Mouse (Mus musculus): ENCODE measurements at regions not wholly inside any gene's neighbourhood (a gene's known extent, or its start where the extent isn't known, plus 50 kb on each side); places are given as distances from the start of the nearest gene placed in this dataset.

- WGBS, result 84% methylated on average over 8 of the region's 8 CpGs
- H3K36me3 ChIP-seq, result no peaks in the 10 kb centered on the region
- H3K9me3 ChIP-seq, result no peaks in the 10 kb centered on the region
- no peaks in the 10 kb centered on the region for H3K27me3 ChIP-seq
- H3K27ac ChIP-seq, result no peak overlapping the region
- H3K4me3 ChIP-seq, result no peak overlapping the region
- ATAC-seq (ENCODE audit: insufficient number of reproducible peaks, low FRiP score, low TSS enrichment, low read depth), result no peak
- no peak overlapping the region for H3K4me2 ChIP-seq
- H3K4me1 ChIP-seq, result no peaks in the 10 kb centered on the region
- no peak overlapping the region for H3K9ac ChIP-seq
These were observed 237.8 kb upstream of the Tle4 start for GRCm38 (mm10) chr19:14835629-14836028.

- Histone ChIP-seq H3K36me3 (no peaks in the 10 kb centered on the region), H3K27ac (no peak overlapping the region), H3K4me2 (no peak overlapping the region), H3K4me1 (no peaks in the 10 kb centered on the region), H3K9ac (no peak overlapping the region), H3K9me3 (no peaks in the 10 kb centered on the region), H3K27me3 (no peaks in the 10 kb centered on the region), H3K4me3 (no peak overlapping the region)
- WGBS, result 79% methylated on average over 3 of the region's 3 CpGs
- ATAC-seq (ENCODE audit: insufficient number of reproducible peaks, low FRiP score, low TSS enrichment, low read depth), result no peak
These were observed 218.5 kb upstream of the Tle4 start for GRCm38 (mm10) chr19:14816354-14816753.

DNA sequence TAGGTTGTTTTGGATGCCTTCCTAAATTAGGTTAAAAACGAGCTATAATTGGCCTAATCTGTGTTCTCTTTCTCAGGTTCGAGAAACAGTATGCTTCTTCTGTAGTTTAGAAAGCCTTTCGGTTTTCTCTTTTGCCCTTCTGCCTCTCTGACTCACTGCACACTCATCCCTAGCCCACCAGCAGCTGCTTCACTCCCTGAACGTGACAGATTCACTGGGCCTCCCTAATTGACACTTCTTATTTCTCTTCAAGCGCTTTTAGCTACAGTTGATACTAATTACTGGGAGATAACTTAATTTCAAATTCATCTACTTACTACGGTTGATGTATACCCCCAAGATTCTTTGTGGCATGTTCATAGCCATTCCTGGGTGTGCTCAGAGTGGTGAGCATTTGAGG is 208.9 kb upstream of the Tle4 start:
- H3K4me3 ChIP-seq, result no peak overlapping the region
- no peak overlapping the region for H3K9ac ChIP-seq
- H3K4me1 ChIP-seq, result no peaks in the 10 kb centered on the region
- H3K27ac ChIP-seq, result no peak overlapping the region
- no peaks in the 10 kb centered on the region for H3K27me3 ChIP-seq
- no peak overlapping the region for H3K4me2 ChIP-seq
- H3K36me3 ChIP-seq, result no peaks in the 10 kb centered on the region
- ATAC-seq (ENCODE audit: insufficient number of reproducible peaks, low FRiP score, low TSS enrichment, low read depth), result no peak
- no peaks in the 10 kb centered on the region for H3K9me3 ChIP-seq
- 64% methylated on average over 6 of the region's 6 CpGs for WGBS

- H3K36me3 ChIP-seq, result no peaks in the 10 kb centered on the region
- no peak overlapping the region for H3K27ac ChIP-seq
- no peak overlapping the region for H3K4me2 ChIP-seq
- H3K9ac ChIP-seq, result no peak overlapping the region
- H3K27me3 ChIP-seq, result no peaks in the 10 kb centered on the region
- no peak overlapping the region for H3K4me3 ChIP-seq
- no peaks in the 10 kb centered on the region for H3K4me1 ChIP-seq
- WGBS, result 27% methylated on average over 5 of the region's 5 CpGs
- ATAC-seq (ENCODE audit: insufficient number of reproducible peaks, low FRiP score, low TSS enrichment, low read depth), result no peak
- no peaks in the 10 kb centered on the region for H3K9me3 ChIP-seq
These were observed 205.2 kb upstream of the Tle4 start for GRCm38 (mm10) chr19:14802909-14803650.

GRCm38 (mm10) chr19:14801669-14802068 is 203.8 kb upstream of the Tle4 start:
- Histone ChIP-seq H3K27me3 (no peaks in the 10 kb centered on the region), H3K4me3 (no peak overlapping the region), H3K4me1 (no peaks in the 10 kb centered on the region), H3K36me3 (no peaks in the 10 kb centered on the region), H3K4me2 (no peak overlapping the region), H3K27ac (no peak overlapping the region), H3K9ac (no peak overlapping the region), H3K9me3 (no peaks in the 10 kb centered on the region)
- no peak for ATAC-seq (ENCODE audit: insufficient number of reproducible peaks, low FRiP score, low TSS enrichment, low read depth)
- 81% methylated on average over 8 of the region's 8 CpGs for WGBS

GRCm38 (mm10) chr19:14799002-14799401 is 201.2 kb upstream of the Tle4 start:
- ATAC-seq (ENCODE audit: insufficient number of reproducible peaks, low FRiP score, low TSS enrichment, low read depth), result no peak
- H3K4me2 ChIP-seq, result no peak overlapping the region
- no peaks in the 10 kb centered on the region for H3K4me1 ChIP-seq
- no peak overlapping the region for H3K9ac ChIP-seq
- H3K9me3 ChIP-seq, result no peaks in the 10 kb centered on the region
- H3K27ac ChIP-seq, result no peak overlapping the region
- H3K27me3 ChIP-seq, result no peaks in the 10 kb centered on the region
- no peaks in the 10 kb centered on the region for H3K36me3 ChIP-seq
- H3K4me3 ChIP-seq, result no peak overlapping the region
- 82% methylated on average over 6 of the region's 6 CpGs for WGBS

GRCm38 (mm10) chr19:14798417-14798816 is 200.6 kb upstream of the Tle4 start:
- Histone ChIP-seq H3K27me3 (no peaks in the 10 kb centered on the region), H3K9me3 (no peaks in the 10 kb centered on the region), H3K4me3 (no peak overlapping the region), H3K4me1 (no peaks in the 10 kb centered on the region), H3K27ac (no peak overlapping the region), H3K4me2 (no peak overlapping the region), H3K9ac (no peak overlapping the region), H3K36me3 (no peaks in the 10 kb centered on the region)
- 90% methylated on average over 7 of the region's 7 CpGs for WGBS
- no peak for ATAC-seq (ENCODE audit: insufficient number of reproducible peaks, low FRiP score, low TSS enrichment, low read depth)

DNA sequence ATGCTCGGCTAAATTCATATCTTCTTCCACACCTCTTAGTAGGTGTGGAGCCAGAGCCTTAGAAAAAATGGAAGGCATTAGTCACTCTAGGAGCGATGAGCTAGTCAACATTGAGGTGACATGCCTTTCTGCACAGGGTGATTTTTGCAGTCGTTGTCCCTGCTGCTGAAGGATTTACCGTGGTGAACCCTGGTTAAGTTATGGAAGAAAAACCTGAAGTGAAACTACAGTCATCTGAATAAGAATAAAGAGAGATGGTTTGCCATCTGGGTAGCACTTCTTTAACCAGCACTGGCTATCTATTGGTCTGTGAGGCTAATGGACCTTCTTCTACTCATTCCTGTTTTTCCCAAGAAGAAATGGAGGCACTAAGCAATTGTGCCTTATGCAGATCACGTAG is 198.1 kb upstream of the Tle4 start:
- H3K4me3 ChIP-seq, result no peak overlapping the region
- H3K9me3 ChIP-seq, result no peaks in the 10 kb centered on the region
- H3K4me2 ChIP-seq, result no peak overlapping the region
- WGBS, result 75% methylated on average over 5 of the region's 5 CpGs
- no peak overlapping the region for H3K9ac ChIP-seq
- no peak overlapping the region for H3K27ac ChIP-seq
- H3K4me1 ChIP-seq, result no peaks in the 10 kb centered on the region
- no peaks in the 10 kb centered on the region for H3K27me3 ChIP-seq
- no peak for ATAC-seq (ENCODE audit: insufficient number of reproducible peaks, low FRiP score, low TSS enrichment, low read depth)
- H3K36me3 ChIP-seq, result no peaks in the 10 kb centered on the region

DNA sequence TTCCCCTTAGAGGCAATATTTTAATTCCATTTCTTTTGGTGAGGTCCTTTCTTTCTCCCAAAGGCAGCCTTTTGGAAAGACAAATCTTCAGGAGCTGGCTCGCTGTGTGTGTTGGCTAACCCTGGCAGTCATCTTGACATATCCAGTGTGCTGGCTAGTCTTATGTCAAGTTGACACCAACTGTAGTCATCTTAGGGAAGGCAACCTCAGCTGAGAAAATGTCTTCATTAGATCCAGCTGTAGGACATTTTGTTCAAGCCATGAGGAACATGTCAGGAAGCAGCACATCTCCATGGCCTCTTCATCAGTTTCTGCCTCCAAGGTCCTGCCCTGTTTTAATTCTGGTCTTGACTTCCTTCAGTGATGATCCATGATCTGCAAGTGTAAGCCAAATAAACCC is 192.1 kb upstream of the Tle4 start:
- H3K27me3 ChIP-seq, result no peaks in the 10 kb centered on the region
- H3K9ac ChIP-seq, result no peak overlapping the region
- ATAC-seq (ENCODE audit: insufficient number of reproducible peaks, low FRiP score, low TSS enrichment, low read depth), result no peak
- WGBS, result 94% methylated on average over 1 of the region's 1 CpGs
- no peaks in the 10 kb centered on the region for H3K36me3 ChIP-seq
- no peak overlapping the region for H3K4me3 ChIP-seq
- no peaks in the 10 kb centered on the region for H3K9me3 ChIP-seq
- H3K27ac ChIP-seq, result no peak overlapping the region
- H3K4me2 ChIP-seq, result no peak overlapping the region
- no peaks in the 10 kb centered on the region for H3K4me1 ChIP-seq

GRCm38 (mm10) chr19:14788630-14789029 is 190.8 kb upstream of the Tle4 start:
- H3K4me3 ChIP-seq, result no peak overlapping the region
- H3K36me3 ChIP-seq, result no peaks in the 10 kb centered on the region
- no peak overlapping the region for H3K9ac ChIP-seq
- WGBS, result 72% methylated on average over 4 of the region's 4 CpGs
- no peaks in the 10 kb centered on the region for H3K27me3 ChIP-seq
- ATAC-seq (ENCODE audit: insufficient number of reproducible peaks, low FRiP score, low TSS enrichment, low read depth), result no peak
- no peak overlapping the region for H3K27ac ChIP-seq
- no peaks in the 10 kb centered on the region for H3K9me3 ChIP-seq
- no peak overlapping the region for H3K4me2 ChIP-seq
- H3K4me1 ChIP-seq, result no peaks in the 10 kb centered on the region

DNA sequence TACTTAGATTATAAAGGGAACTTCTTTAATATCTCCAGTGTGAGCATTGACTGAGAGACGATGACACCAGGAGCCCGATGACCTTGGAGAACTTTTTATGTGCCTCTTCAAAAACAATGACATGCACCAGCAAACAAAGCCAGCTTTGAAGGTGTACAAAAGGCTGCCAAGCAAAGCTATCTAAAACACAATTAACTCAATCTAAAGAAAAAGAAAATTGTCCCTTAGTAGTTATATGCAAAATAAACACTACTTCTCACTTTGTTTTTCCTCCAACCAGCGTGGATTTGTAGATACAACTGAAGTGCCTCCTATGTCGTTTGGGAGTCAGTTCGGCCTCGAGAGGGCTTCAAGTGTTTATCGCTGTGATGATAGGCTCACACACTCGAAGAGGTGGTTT is 189.0 kb upstream of the Tle4 start:
- H3K27me3 ChIP-seq, result no peaks in the 10 kb centered on the region
- no peak overlapping the region for H3K27ac ChIP-seq
- H3K36me3 ChIP-seq, result no peaks in the 10 kb centered on the region
- H3K4me2 ChIP-seq, result no peak overlapping the region
- H3K9me3 ChIP-seq, result no peaks in the 10 kb centered on the region
- 76% methylated on average over 8 of the region's 8 CpGs for WGBS
- no peak overlapping the region for H3K9ac ChIP-seq
- no peaks in the 10 kb centered on the region for H3K4me1 ChIP-seq
- no peak overlapping the region for H3K4me3 ChIP-seq
- no peak for ATAC-seq (ENCODE audit: insufficient number of reproducible peaks, low FRiP score, low TSS enrichment, low read depth)

DNA sequence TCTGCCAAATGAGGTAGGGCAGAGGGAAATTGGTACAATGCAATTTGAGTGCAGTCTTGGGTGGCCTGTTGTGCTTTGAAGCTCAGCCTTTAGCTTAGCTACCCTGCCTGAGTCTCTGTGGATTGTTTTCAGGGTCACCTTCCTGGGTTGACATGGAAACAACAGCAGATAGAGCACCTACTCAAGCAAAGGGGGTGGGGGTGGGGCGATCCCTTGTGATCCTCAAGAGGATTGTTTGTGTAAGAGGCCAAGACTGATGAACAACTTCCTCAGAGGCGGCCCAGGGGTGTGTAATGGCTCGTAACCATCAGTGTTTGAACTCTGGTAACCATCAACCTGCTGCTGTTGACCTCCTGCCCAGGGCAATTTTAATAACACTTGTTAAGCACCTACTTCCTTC is 187.8 kb upstream of the Tle4 start:
- Histone ChIP-seq H3K36me3 (no peaks in the 10 kb centered on the region), H3K4me3 (no peak overlapping the region), H3K9ac (no peak overlapping the region), H3K4me1 (no peaks in the 10 kb centered on the region), H3K4me2 (no peak overlapping the region), H3K27ac (no peak overlapping the region), H3K9me3 (no peaks in the 10 kb centered on the region), H3K27me3 (no peaks in the 10 kb centered on the region)
- ATAC-seq (ENCODE audit: insufficient number of reproducible peaks, low FRiP score, low TSS enrichment, low read depth), result no peak
- 42% methylated on average over 3 of the region's 3 CpGs for WGBS

DNA sequence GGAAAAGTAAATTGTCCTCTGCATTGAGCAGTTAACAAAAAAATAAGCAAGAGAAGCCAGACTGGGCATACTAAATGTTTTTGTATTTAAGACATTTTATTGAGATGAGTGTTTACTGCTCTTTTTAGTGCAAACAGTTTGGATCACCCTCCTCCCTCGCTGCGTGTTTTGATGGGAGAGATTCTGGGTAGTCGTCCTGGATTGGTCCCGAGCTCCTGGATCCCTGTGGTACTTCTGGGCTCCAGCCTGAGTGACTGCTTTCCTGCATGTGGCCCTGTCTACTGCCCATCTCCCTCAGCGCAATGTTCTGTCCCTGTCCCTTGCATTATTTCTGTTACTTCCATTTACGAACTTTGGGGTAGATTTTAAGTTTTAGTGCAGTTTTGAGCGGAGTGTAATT is 179.9 kb upstream of the Tle4 start:
- ATAC-seq (ENCODE audit: insufficient number of reproducible peaks, low FRiP score, low TSS enrichment, low read depth), result no peak
- H3K9ac ChIP-seq, result no peak overlapping the region
- H3K27ac ChIP-seq, result no peak overlapping the region
- H3K4me3 ChIP-seq, result no peak overlapping the region
- no peaks in the 10 kb centered on the region for H3K4me1 ChIP-seq
- H3K9me3 ChIP-seq, result no peaks in the 10 kb centered on the region; the same call in 1 of the 2 replicates
- no peak overlapping the region for H3K4me2 ChIP-seq
- H3K36me3 ChIP-seq, result no peaks in the 10 kb centered on the region
- WGBS, result 27% methylated on average over 7 of the region's 7 CpGs
- peaks cover 7% of the 10 kb centered on the region; the same call in 1 of the 2 replicates for H3K27me3 ChIP-seq

Data from limb, embryonic 15.5 days (tissue).